Mouse (Mus musculus): ENCODE data around the gene Timm17b.

DNA sequence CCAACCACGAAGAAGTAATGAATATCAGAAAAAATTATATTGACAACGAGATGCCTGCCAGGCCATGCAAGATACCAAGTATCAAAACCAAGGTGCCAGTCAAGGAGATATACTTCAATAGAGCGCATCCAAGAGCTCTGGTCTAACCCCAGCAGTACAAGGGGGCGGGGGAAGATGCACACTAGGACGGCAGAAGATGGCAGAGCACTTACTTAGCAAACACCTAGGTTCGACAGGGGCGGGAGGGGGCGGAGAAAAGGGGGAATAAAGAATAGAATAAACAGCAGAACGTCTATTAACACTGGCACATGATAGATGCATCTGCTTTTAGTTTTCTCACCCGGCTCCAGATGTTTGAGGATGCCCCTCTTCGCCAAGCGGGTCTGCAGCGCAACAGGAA is 946 bp upstream of the Timm17b start:
- no peak for TF ChIP-seq ZNF384 (IDR thresholded peaks at IDR 0.05; ENCODE audit: low read depth, low read length)
- TF ChIP-seq HCFC1 (IDR thresholded peaks at IDR 0.05; ENCODE audit: borderline replicate concordance, insufficient read depth, low read length) = no peak
- TF ChIP-seq ZC3H11A (IDR thresholded peaks at IDR 0.05; ENCODE audit: borderline replicate concordance, low read depth, low read length) = no peak
- TF ChIP-seq CHD2 (IDR thresholded peaks at IDR 0.05; ENCODE audit: low read depth, low read length) = no peak
